Mouse (Mus musculus): ENCODE results near the gene Pnliprp2. TPM values are rescaled to one million over a fixed set of nuclear protein-coding genes. Genes with fewer than 3 reads are reported as not detected.

The Pnliprp2 gene
- polyA plus RNA-seq, 1 experiment from 2014 or later, result 0.24 TPM

DNA sequence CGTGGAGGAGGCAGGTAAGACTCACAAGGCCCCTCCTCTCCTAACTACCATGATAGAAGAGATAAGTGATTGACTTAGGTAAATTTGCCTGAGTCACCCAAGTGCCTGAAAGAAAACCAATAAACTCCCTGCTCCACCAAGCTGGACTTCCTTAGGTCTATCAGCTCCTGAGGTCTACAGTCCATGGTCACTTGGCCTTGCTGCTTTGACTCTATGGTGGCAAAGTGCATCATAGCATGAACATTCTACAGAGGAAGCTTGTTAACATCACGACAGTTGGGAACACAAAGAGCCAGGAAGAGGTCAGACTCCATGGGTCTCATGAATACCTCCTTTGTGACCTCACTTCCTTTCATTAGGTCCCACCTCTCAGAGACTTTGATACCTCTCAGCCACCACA lies 8.0 kb upstream of the Pnliprp2 start:
- WGBS, result 76% methylated on average over 2 of the region's 2 CpGs

DNA sequence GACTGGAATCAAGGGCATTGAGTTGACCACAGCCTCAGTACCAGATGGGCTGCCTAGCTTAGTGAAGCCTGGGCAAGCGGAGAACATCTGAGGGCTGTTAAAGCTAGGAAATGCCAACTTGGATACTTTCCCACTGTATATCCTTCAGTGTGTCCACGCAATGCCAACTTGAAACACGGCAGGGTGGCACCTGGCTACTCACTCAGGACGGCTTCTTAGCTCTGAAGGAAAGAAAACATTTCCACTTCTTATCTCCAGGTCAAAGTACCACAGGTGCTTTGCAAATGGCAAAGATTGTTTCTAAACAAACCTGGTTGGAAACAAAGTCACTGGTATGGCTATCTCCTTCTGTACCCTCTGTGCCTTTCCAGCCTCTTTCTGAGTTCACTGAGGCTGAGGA lies 648 bp upstream of the Pnliprp2 start:
- no peak overlapping the region for H3K4me3 ChIP-seq
- WGBS, result 91% methylated on average over 4 of the region's 4 CpGs
- DNase-seq (ENCODE audit: extremely low spot score, low spot score), result no peak
- peaks cover 16% of the 10 kb centered on the region for H3K4me1 ChIP-seq
- no peak overlapping the region for H3K27ac ChIP-seq
- peaks cover 14% of the 10 kb centered on the region for H3K27me3 ChIP-seq (ENCODE audit: poor library complexity, severe bottlenecking)
- no peaks in the 10 kb centered on the region for H3K36me3 ChIP-seq (replicated peaks)
- peaks cover 10% of the 10 kb centered on the region; the same call in 1 of the 2 replicates for H3K9me3 ChIP-seq

More for the DNA sequence above, 8.0 kb upstream of the Pnliprp2 start:
- Histone ChIP-seq H3K27ac (no peak overlapping the region), H3K36me3 (replicated peaks) (no peaks in the 10 kb centered on the region), H3K9me3 (peaks cover 8% of the 10 kb centered on the region; the same call in 1 of the 2 replicates), H3K27me3 (ENCODE audit: poor library complexity, severe bottlenecking) (no peaks in the 10 kb centered on the region), H3K4me1 (no peaks in the 10 kb centered on the region), H3K4me3 (no peak overlapping the region)
- DNase-seq (ENCODE audit: extremely low spot score, low spot score), result no peak

DNA sequence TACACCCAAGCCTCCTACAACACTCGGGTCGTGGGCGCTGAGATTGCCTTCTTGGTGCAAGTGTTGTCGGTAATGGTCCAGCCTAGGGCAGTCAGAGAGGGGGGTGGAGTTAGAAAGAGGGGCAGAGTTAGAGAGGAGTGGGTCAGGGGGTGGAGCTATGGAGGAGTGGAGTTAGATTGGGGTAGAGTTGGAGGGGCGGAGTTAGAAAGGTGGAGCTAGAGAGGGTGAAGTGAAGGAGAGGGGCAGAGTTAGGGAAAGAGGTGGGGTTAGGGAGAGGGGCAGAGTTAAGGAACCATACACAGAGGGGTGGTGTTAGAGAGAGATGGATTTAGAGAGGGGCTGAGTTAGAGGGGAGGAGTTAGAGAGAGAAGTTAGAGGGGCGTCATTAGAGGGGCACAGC lies 2.8 kb downstream of the Pnliprp2 start:
- 0 out of 2 replicates have a peak, but pooled peaks cover 2% of the 10 kb centered on the region for H3K9me3 ChIP-seq
- peaks cover 46% of the 10 kb centered on the region for H3K27me3 ChIP-seq (ENCODE audit: poor library complexity, severe bottlenecking)
- WGBS, result 21% methylated on average over 6 of the region's 6 CpGs
- H3K36me3 ChIP-seq (replicated peaks), result no peaks in the 10 kb centered on the region
- H3K4me3 ChIP-seq, result no peak overlapping the region
- no peak overlapping the region for H3K27ac ChIP-seq
- no peak for DNase-seq (ENCODE audit: extremely low spot score, low spot score)
- peaks cover 29% of the 10 kb centered on the region for H3K4me1 ChIP-seq

DNA sequence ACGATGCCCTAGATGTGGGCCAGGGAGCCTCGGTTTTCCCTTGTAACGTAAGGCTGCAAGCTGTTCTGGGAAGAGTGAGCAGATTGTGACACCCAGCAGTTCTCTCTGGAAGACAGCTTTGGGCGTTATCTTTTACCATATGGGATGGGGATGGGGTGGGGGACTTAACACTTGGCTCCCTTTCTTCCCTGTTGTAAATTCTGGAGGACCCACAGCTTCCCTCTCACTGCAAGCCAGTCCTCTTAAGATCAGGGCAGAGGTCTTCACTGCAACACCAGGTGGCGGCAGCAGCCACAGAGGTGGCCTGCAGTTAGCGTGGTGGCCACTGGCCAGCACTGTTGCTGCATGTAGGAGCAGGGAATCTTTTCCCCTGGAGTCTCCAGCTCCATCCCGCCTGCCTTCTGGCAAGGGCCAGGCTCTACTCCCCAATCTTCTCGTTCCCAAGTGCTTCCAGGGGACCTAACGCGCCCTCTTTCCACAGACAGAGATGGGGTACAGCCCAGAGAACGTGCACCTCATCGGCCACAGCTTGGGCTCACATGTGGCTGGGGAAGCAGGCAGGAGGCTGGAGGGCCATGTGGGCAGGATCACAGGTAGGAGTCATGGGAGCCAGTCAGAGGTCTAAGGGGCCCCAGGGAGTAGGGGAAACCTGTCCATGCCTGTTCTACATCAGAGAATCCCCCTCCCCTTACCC lies 3.5 kb downstream of the Pnliprp2 start:
- no peaks in the 10 kb centered on the region for H3K36me3 ChIP-seq (replicated peaks)
- no peak overlapping the region for H3K4me3 ChIP-seq
- peak overlapping the region; percentile 44; the same call in 1 of the 2 replicates for H3K27ac ChIP-seq
- WGBS, result 13% methylated on average over 12 of the region's 12 CpGs
- H3K27me3 ChIP-seq (ENCODE audit: poor library complexity, severe bottlenecking), result peaks cover 49% of the 10 kb centered on the region
- 0 out of 2 replicates have a peak, but pooled peaks cover 2% of the 10 kb centered on the region for H3K9me3 ChIP-seq
- DNase-seq (ENCODE audit: extremely low spot score, low spot score), result peak; percentile 75
- peaks cover 36% of the 10 kb centered on the region for H3K4me1 ChIP-seq

DNA sequence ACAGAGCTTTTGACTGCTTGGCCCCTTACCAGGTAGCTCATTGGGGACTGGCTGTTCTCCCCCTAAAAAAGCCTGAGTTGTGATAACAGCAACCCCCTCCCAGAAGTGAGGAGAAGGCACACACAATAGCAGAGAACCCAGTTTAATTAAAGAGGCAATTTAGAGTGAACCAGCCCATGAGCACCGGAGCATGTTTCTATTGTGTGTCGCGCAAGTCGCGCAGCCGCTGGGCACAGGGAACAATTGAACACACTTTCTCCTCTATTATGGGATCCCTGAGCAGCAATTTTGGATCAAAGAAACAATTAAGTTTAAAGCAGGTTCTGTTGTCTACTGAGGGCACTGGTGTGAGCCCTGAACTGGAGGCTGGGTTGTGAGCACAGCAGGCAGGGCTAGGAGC lies 7.8 kb downstream of the Pnliprp2 start:
- WGBS, result 23% methylated on average over 6 of the region's 6 CpGs
- DNase-seq (ENCODE audit: extremely low spot score, low spot score), result peak; percentile 44

DNA sequence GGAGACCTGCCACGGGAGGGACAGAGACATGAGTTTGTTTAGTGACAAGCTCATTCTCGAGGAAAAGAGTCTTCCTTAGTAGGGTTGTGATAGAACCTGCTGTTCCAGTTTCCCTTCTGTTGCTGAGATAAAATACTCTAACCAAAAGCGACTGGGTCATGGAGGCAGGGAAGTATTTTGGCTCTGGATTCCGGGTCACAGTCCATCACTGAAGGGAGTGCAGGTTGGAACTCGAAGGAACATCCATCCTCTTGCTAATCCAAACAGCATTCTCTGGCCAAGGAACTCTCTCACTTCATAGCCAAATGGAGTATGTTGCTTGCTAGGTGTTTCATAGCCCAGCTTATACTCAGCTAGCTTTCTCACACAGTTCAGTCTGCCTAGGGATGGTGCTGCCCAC lies 16.9 kb downstream of the Pnliprp2 start:
- no peaks in the 10 kb centered on the region for H3K9me3 ChIP-seq
- peaks cover 4% of the 10 kb centered on the region for H3K4me1 ChIP-seq
- no peaks in the 10 kb centered on the region for H3K36me3 ChIP-seq (replicated peaks)
- WGBS, result 80% methylated on average over 5 of the region's 5 CpGs
- DNase-seq (ENCODE audit: extremely low spot score, low spot score), result no peak
- H3K27me3 ChIP-seq (ENCODE audit: poor library complexity, severe bottlenecking), result no peaks in the 10 kb centered on the region
- no peak overlapping the region for H3K4me3 ChIP-seq
- no peak overlapping the region for H3K27ac ChIP-seq

More for the DNA sequence above, 7.8 kb downstream of the Pnliprp2 start:
- no peaks in the 10 kb centered on the region for H3K9me3 ChIP-seq
- peaks cover 57% of the 10 kb centered on the region for H3K27me3 ChIP-seq (ENCODE audit: poor library complexity, severe bottlenecking)
- H3K36me3 ChIP-seq (replicated peaks), result no peaks in the 10 kb centered on the region
- H3K27ac ChIP-seq, result 0 out of 2 replicates have a peak overlapping the region, but pooled peaks have one; percentile 51
- peaks cover 36% of the 10 kb centered on the region for H3K4me1 ChIP-seq
- no peak overlapping the region for H3K4me3 ChIP-seq

DNA sequence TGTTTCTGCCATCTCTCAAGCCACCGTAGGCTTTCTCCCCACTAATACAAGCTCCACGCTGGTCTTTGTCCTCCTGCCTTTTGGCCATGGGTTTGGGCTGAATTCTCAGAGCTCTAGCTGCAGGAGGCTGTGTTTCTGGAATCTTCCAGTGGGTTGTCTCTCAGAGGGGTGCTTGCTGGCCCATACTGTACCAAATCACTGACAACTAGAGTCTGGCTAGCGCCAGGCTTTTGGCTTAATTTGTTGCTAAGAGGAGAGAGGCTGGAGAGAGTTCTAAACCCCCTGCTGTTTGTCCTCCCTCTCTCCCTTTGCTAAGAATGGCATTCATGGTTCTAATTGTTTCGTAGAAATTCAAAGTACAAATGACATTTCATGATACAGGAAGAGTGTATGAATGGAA lies 22.0 kb downstream of the Pnliprp2 start:
- 43% methylated on average over 4 of the region's 4 CpGs for WGBS
- Histone ChIP-seq H3K4me1 (peaks cover 27% of the 10 kb centered on the region), H3K9me3 (no peaks in the 10 kb centered on the region), H3K4me3 (no peak overlapping the region), H3K27ac (0 out of 2 replicates have a peak overlapping the region, but pooled peaks have one; percentile 48), H3K36me3 (replicated peaks) (no peaks in the 10 kb centered on the region), H3K27me3 (ENCODE audit: poor library complexity, severe bottlenecking) (no peaks in the 10 kb centered on the region)
- DNase-seq (ENCODE audit: extremely low spot score, low spot score), result no peak

DNA sequence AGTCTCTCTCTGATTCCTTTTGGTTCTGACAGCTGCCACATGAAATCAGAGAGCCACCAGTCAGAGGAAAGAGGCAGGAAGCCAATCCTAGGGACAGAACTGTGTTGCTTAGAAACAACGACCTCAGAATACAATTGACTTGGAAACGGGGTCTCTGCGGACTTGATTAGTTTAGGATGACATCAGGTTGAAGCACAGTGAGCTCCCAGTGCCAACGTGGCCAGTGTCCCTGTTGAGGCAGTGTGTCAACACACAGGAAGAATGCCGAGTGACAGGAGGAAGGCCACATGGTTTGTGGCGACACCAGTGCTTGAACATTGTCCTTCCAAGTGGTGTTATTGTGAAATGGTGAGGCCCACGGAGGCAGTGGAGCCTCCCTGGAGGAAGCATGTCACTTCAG lies 24.4 kb downstream of the Pnliprp2 start:
- H3K36me3 ChIP-seq (replicated peaks), result no peaks in the 10 kb centered on the region
- WGBS, result 57% methylated on average over 7 of the region's 7 CpGs
- DNase-seq (ENCODE audit: extremely low spot score, low spot score), result no peak
- no peak overlapping the region for H3K27ac ChIP-seq
- H3K4me3 ChIP-seq, result no peak overlapping the region
- no peaks in the 10 kb centered on the region for H3K9me3 ChIP-seq
- no peaks in the 10 kb centered on the region; the same call in 1 of the 2 replicates for H3K27me3 ChIP-seq (ENCODE audit: poor library complexity, severe bottlenecking)
- peaks cover 27% of the 10 kb centered on the region for H3K4me1 ChIP-seq

DNA sequence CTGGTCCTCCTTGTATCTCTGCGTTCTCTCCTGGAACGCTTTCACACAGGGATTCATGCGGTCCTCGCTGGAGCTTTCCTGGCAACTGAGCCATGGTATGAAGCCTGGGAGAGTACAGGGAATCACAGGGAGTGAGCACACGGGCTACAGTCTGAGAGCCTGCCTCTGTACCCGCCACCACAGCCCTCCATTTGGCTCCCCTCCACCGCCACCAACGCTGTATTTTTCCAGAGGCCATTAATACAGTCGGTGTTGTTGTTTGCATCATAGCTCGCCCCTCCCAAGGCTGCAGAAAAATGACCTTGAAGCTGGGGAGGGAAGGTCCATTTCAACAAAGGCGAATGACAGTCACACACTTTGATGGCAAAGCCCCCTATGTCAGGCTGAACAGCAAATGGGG lies 29.7 kb downstream of the Pnliprp2 start:
- DNase-seq (ENCODE audit: extremely low spot score, low spot score), result no peak
- WGBS, result 85% methylated on average over 11 of the region's 11 CpGs
- no peaks in the 10 kb centered on the region for H3K9me3 ChIP-seq
- H3K4me1 ChIP-seq, result peaks cover 2% of the 10 kb centered on the region
- no peaks in the 10 kb centered on the region; the same call in 1 of the 2 replicates for H3K27me3 ChIP-seq (ENCODE audit: poor library complexity, severe bottlenecking)
- H3K36me3 ChIP-seq (replicated peaks), result no peaks in the 10 kb centered on the region
- no peak overlapping the region for H3K27ac ChIP-seq
- H3K4me3 ChIP-seq, result no peak overlapping the region

DNA sequence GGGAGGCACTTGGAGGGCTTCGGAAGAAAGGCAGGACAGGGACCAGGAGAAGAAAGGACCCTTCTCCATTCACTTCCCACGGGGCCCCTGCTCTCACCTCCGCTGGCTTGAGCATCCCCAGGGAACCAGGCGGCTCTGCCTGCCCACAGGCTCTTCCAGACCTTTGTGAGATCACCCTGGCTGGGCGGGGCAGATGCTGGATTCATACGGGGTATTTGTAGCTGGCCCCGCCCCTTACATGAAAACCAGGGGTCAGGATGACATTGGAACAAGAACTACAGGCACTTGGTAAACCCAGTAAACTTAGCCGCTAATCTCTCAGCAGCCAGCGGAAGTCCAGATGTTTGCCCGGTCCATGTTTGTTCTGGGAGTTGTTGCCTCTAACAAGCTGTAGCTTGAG lies 34.8 kb downstream of the Pnliprp2 start, which contains the start of gene 1700019N19Rik:
Gene 1700019N19Rik (minus strand): TSS at position 178 of the 400 bp plus-strand sequence.
- 0 out of 2 replicates have a peak within 1 kb of the TSS, but pooled peaks have one; percentile 11 for H3K27ac ChIP-seq
- peaks cover 15% of the 10 kb centered on the region for H3K4me1 ChIP-seq
- peaks cover 5% of the 10 kb centered on the region for H3K36me3 ChIP-seq (replicated peaks)
- no peaks in the 10 kb centered on the region for H3K9me3 ChIP-seq
- no peak within 1 kb of the TSS for H3K4me3 ChIP-seq
- 44% methylated on average over 10 of the region's 10 CpGs for WGBS
- DNase-seq (ENCODE audit: extremely low spot score, low spot score), result no peak
- no peaks in the 10 kb centered on the region for H3K27me3 ChIP-seq (ENCODE audit: poor library complexity, severe bottlenecking)

DNA sequence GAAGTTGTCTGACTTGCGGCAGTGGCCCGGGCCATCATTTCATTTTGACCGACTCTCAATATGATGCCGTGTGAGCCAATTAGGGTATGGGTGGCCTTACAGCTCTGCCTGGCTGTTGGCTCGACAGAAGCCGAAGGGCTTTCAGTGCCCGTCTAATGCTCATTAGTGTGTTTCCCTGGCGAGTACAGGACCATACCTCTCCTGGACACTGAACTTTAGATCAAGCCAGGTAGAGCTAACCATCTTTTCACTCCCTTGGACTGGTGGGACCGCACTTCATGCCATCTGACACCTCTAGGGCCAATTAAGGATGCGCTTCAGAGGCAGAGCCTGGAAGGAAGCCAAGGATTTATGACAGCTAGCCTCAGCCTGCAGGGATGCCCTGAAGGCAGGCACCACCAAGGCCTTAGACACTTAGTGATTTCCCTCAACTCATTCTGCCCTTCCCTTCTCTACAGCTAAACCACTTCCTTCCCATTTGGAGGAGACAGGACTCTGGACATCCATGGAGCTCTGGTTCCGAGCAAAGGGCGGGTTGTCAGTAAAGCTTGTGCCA lies 35.7 kb downstream of the Pnliprp2 start:
- no peak for DNase-seq (ENCODE audit: extremely low spot score, low spot score)
- Histone ChIP-seq H3K9me3 (0 out of 2 replicates have a peak, but pooled peaks cover 4% of the 10 kb centered on the region), H3K27ac (0 out of 2 replicates have a peak overlapping the region, but pooled peaks have one; percentile 11), H3K4me3 (no peak overlapping the region), H3K36me3 (replicated peaks) (peaks cover 12% of the 10 kb centered on the region), H3K4me1 (peaks cover 15% of the 10 kb centered on the region), H3K27me3 (ENCODE audit: poor library complexity, severe bottlenecking) (no peaks in the 10 kb centered on the region)
- WGBS, result 84% methylated on average over 12 of the region's 12 CpGs

DNA sequence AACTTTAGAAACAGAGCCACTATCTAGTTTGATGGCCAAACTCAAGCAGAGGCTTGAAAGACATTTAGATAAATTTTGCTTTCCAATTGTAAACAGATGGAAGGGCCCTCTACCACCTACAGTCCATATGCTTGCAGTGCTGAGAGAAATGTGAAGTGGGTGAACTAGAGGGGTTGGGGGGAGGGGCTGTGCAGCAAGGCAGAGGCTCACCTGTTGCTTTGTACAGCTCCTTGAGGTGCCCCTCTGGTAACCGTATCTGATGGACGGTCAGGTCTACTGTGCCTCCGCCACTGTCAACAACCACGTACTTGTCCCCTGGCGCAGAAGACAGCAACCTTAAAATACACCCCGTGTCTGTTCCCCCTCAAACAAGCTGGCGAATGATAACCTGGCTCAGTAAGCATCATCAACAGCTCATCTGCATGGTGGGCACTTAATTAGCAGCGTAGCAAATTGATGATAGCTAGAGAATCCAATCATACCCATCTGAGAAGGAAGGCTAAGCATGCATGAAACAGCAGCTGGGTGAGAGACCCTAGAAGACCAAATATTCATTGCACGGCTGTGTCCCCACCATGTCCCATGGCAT lies 45.8 kb downstream of the Pnliprp2 start:
- DNase-seq (ENCODE audit: extremely low spot score, low spot score), result no peak
- H3K9me3 ChIP-seq, result no peaks in the 10 kb centered on the region
- H3K27ac ChIP-seq, result no peak overlapping the region
- WGBS, result 88% methylated on average over 9 of the region's 9 CpGs
- 0 out of 2 replicates have a peak, but pooled peaks cover 3% of the 10 kb centered on the region for H3K36me3 ChIP-seq (replicated peaks)
- no peaks in the 10 kb centered on the region for H3K4me1 ChIP-seq
- H3K27me3 ChIP-seq (ENCODE audit: poor library complexity, severe bottlenecking), result no peaks in the 10 kb centered on the region
- H3K4me3 ChIP-seq, result no peak overlapping the region

DNA sequence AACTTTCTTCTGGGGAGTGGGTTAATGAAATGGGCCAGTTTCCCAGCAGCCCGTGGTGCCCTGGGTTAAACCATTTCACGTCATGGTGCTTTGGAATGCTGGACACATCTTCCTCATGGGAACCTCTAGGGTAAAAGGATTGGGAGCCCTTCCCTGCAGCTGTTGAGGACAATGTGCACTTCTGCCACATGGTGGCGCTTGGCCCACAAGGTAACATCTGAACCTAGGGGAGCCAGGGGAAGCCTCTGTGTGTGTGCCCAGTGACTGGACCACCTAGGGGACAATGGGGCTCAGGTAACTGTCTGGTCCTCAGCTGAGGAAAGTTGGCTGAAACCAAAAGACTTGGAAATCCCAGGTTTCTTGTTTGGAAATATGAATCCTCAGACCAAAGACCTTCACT lies 46.8 kb downstream of the Pnliprp2 start:
- H3K4me3 ChIP-seq, result no peak overlapping the region
- WGBS, result 7% methylated on average over 3 of the region's 3 CpGs
- H3K27me3 ChIP-seq (ENCODE audit: poor library complexity, severe bottlenecking), result no peaks in the 10 kb centered on the region
- H3K4me1 ChIP-seq, result no peaks in the 10 kb centered on the region
- H3K9me3 ChIP-seq, result no peaks in the 10 kb centered on the region
- H3K36me3 ChIP-seq (replicated peaks), result 0 out of 2 replicates have a peak, but pooled peaks cover 3% of the 10 kb centered on the region
- H3K27ac ChIP-seq, result no peak overlapping the region
- DNase-seq (ENCODE audit: extremely low spot score, low spot score), result peak; percentile 66
